Mouse (Mus musculus): ENCODE results near the gene Slc25a10. TPM values are rescaled to one million over a fixed set of nuclear protein-coding genes. Genes with fewer than 3 reads are reported as not detected.

The Slc25a10 gene
- polyA plus RNA-seq, 1 experiment from 2014 or later = 31.1 TPM

- WGBS = 33% methylated on average over 9 of the region's 9 CpGs
- no peak for ATAC-seq
- H3K36me3 ChIP-seq (ENCODE audit: poor library complexity, severe bottlenecking) = no peaks in the 10 kb centered on the region
- H3K4me1 ChIP-seq = peaks cover 12% of the 10 kb centered on the region
- H3K4me3 ChIP-seq = no peak overlapping the region
- H3K9me3 ChIP-seq (replicated peaks) = no peaks in the 10 kb centered on the region
- no peak overlapping the region for H3K27ac ChIP-seq
- H3K9ac ChIP-seq = no peak overlapping the region
- H3K27me3 ChIP-seq = peaks cover 70% of the 10 kb centered on the region
- H3K4me2 ChIP-seq = no peak overlapping the region
Observed at GRCm38 (mm10) chr11:120531646-120532045, 40.0 kb downstream of the Slc25a10 start.

- H3K9ac ChIP-seq = no peak overlapping the region
- H3K27me3 ChIP-seq = peaks cover 52% of the 10 kb centered on the region
Observed at GRCm38 (mm10) chr11:120534093-120534492, 42.5 kb downstream of the Slc25a10 start.

GRCm38 (mm10) chr11:120535145-120535544 is 43.5 kb downstream of the Slc25a10 start:
- H3K27me3 ChIP-seq = peaks cover 41% of the 10 kb centered on the region
- H3K4me1 ChIP-seq = peaks cover 31% of the 10 kb centered on the region
- WGBS = 73% methylated on average over 3 of the region's 3 CpGs
- H3K4me2 ChIP-seq = no peak overlapping the region
- no peak overlapping the region for H3K27ac ChIP-seq
- no peaks in the 10 kb centered on the region for H3K9me3 ChIP-seq (replicated peaks)
- H3K36me3 ChIP-seq (ENCODE audit: poor library complexity, severe bottlenecking) = no peaks in the 10 kb centered on the region
- no peak overlapping the region for H3K4me3 ChIP-seq
- no peak for ATAC-seq
- H3K9ac ChIP-seq = no peak overlapping the region

More at GRCm38 (mm10) chr11:120534093-120534492, 42.5 kb downstream of the Slc25a10 start:
- no peak for ATAC-seq
- 86% methylated on average over 8 of the region's 8 CpGs for WGBS
- Histone ChIP-seq H3K27ac (no peak overlapping the region), H3K9me3 (replicated peaks) (no peaks in the 10 kb centered on the region), H3K4me1 (peaks cover 21% of the 10 kb centered on the region), H3K4me2 (no peak overlapping the region), H3K36me3 (ENCODE audit: poor library complexity, severe bottlenecking) (no peaks in the 10 kb centered on the region), H3K4me3 (no peak overlapping the region)

DNA sequence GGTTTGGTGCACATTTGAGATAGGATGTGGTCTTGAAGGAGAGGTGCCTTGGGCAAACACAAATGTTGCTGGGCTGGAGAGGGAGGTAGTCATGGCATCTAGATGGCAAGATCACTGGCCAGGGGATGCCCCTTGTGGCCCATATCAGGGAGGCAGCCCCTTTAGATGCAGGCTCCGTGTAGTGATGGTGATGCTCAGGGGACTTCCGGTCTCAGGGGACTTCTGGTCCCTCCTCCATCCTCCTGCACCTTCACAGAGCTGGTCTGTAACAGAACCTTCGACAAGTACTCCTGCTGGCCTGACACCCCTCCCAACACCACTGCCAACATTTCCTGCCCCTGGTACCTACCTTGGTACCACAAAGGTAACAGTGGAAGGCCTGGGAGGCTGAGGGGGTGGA is 44.2 kb downstream of the Slc25a10 start:
- WGBS = 78% methylated on average over 3 of the region's 3 CpGs
- H3K9me3 ChIP-seq (replicated peaks) = no peaks in the 10 kb centered on the region
- H3K4me3 ChIP-seq = no peak overlapping the region
- no peak overlapping the region for H3K4me2 ChIP-seq
- no peak for ATAC-seq
- H3K27ac ChIP-seq = no peak overlapping the region
- H3K9ac ChIP-seq = no peak overlapping the region
- H3K4me1 ChIP-seq = peaks cover 25% of the 10 kb centered on the region
- H3K36me3 ChIP-seq (ENCODE audit: poor library complexity, severe bottlenecking) = no peaks in the 10 kb centered on the region
- peaks cover 35% of the 10 kb centered on the region for H3K27me3 ChIP-seq

GRCm38 (mm10) chr11:120538485-120538884 is 46.8 kb downstream of the Slc25a10 start:
- no peaks in the 10 kb centered on the region for H3K9me3 ChIP-seq (replicated peaks)
- peaks cover 8% of the 10 kb centered on the region for H3K27me3 ChIP-seq
- H3K4me1 ChIP-seq = peaks cover 19% of the 10 kb centered on the region
- H3K4me3 ChIP-seq = no peak overlapping the region
- H3K27ac ChIP-seq = no peak overlapping the region
- H3K4me2 ChIP-seq = no peak overlapping the region
- peaks cover 22% of the 10 kb centered on the region for H3K36me3 ChIP-seq (ENCODE audit: poor library complexity, severe bottlenecking)
- no peak overlapping the region for H3K9ac ChIP-seq
- 64% methylated on average over 3 of the region's 3 CpGs for WGBS
- peak; percentile 8; the same call in 1 of the 2 replicates for ATAC-seq

GRCm38 (mm10) chr11:120538955-120539284 is 47.3 kb downstream of the Slc25a10 start:
- H3K4me1 ChIP-seq = peaks cover 19% of the 10 kb centered on the region
- WGBS = 49% methylated on average over 8 of the region's 8 CpGs

DNA sequence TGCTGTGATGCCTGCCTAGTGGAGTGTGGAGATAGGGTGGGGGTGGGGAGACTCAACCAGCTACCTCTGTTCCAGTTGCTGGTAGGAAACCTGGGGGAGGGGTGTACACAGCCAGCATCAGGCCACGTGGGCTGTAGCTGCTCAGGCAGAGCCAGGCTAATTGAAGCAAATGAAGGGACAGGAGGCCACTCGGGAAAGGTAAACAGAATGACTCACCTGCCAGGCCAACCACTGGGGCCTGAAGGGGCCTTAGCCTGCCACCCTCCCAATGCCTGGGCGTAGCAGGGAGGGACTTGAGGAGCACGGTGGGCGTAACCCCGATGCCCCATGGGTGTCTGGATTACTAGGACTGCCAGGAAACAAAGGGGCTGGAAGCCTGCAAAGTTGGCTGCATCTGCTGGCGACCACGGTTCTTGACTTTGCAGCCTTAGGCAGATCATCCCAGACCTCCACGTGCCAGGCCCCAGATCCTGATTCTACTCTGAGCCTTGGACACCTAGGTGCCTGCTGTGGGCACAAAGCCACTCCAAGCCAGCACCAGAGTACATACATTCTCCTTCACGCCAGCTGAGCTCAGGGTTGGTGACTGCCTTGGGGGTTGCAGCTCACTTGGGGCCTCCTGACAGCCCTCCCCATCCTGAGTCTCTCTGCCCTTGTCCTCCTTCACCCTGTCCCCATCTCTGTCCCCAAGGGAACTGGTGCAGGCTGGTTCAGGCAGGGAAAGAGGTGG is 47.8 kb downstream of the Slc25a10 start:
- Histone ChIP-seq H3K4me3 (no peak overlapping the region), H3K9ac (0 out of 2 replicates have a peak overlapping the region, but pooled peaks have one; percentile 40), H3K27ac (no peak overlapping the region), H3K36me3 (ENCODE audit: poor library complexity, severe bottlenecking) (peaks cover 31% of the 10 kb centered on the region), H3K4me2 (no peak overlapping the region), H3K4me1 (peaks cover 19% of the 10 kb centered on the region), H3K9me3 (replicated peaks) (no peaks in the 10 kb centered on the region), H3K27me3 (peaks cover 2% of the 10 kb centered on the region; the same call in 1 of the 2 replicates)
- WGBS = 21% methylated on average over 10 of the region's 10 CpGs
- ATAC-seq = no peak

More at GRCm38 (mm10) chr11:120538955-120539284, 47.3 kb downstream of the Slc25a10 start:
- H3K4me2 ChIP-seq = no peak overlapping the region
- no peaks in the 10 kb centered on the region for H3K9me3 ChIP-seq (replicated peaks)
- H3K4me3 ChIP-seq = no peak overlapping the region
- no peak overlapping the region for H3K27ac ChIP-seq
- 0 out of 2 replicates have a peak overlapping the region, but pooled peaks have one; percentile 40 for H3K9ac ChIP-seq
- peaks cover 7% of the 10 kb centered on the region; the same call in 1 of the 2 replicates for H3K27me3 ChIP-seq
- no peak for ATAC-seq
- peaks cover 26% of the 10 kb centered on the region for H3K36me3 ChIP-seq (ENCODE audit: poor library complexity, severe bottlenecking)

DNA sequence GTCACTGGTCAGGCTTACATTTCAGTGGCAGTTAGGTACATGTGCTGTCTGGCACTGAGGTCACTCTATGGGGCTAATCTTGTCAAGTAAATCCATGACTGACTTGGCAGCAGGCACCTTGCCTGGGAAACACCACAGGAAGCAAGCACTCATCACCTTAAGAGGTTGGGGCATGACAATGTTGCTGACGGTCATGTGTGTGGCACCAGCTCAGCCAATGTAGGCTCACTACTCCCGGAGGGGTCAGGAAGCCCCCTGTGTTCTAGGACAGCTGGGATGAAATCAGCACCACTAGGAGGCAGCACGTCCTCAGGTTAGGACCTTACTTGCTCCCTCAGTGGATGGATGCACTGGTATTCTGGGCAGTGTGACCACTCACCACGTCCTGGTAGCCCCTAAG is 50.3 kb downstream of the Slc25a10 start:
- Histone ChIP-seq H3K27ac (no peak overlapping the region), H3K9me3 (replicated peaks) (no peaks in the 10 kb centered on the region), H3K36me3 (ENCODE audit: poor library complexity, severe bottlenecking) (peaks cover 50% of the 10 kb centered on the region), H3K4me2 (no peak overlapping the region), H3K9ac (no peak overlapping the region), H3K4me1 (peaks cover 19% of the 10 kb centered on the region), H3K27me3 (no peaks in the 10 kb centered on the region), H3K4me3 (no peak overlapping the region)
- WGBS = 32% methylated on average over 4 of the region's 4 CpGs
- no peak for ATAC-seq

DNA sequence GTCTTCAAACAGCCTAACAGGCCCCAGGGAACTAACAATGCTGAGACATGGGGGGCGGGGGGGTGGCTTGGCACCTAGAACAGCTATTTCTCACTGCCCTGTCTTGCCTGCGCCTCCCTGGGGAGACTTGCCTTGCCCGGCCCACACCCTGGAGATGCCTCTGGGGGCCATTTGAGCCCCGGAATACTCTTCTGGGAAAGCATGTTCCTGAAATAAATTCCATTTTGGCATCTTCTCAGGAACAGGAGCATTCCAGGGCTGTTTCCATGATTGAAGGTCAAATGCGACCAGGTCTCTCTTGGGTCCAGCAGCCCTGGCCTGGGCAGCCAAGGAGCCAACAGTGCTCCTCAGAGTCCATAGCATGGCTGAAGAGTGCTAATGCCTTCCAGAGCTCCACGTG is 50.7 kb downstream of the Slc25a10 start:
- Histone ChIP-seq H3K4me3 (no peak overlapping the region), H3K36me3 (ENCODE audit: poor library complexity, severe bottlenecking) (peaks cover 50% of the 10 kb centered on the region), H3K27me3 (no peaks in the 10 kb centered on the region), H3K9ac (no peak overlapping the region), H3K4me2 (no peak overlapping the region), H3K27ac (no peak overlapping the region), H3K4me1 (peaks cover 22% of the 10 kb centered on the region), H3K9me3 (replicated peaks) (no peaks in the 10 kb centered on the region)
- WGBS = 91% methylated on average over 6 of the region's 6 CpGs
- no peak for ATAC-seq

DNA sequence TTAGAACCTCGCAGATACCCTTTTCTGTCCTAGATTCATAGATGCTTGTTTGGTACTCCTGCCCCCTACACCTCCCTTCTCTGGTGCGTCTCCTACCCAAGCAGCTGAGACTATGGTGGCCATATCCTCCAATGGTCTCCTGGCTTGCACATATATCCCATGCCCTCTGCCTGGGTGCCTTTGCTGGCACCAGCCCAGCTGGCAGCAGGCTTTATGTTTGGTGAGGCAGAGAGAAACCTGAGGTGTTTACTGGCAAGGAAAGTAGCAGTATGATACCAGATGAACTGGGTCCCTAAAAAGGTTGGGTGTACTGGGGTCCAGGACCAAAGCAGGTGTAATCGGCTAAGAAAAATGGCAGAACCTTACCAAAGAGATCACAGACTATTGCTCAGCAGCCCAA is 54.3 kb downstream of the Slc25a10 start:
- Histone ChIP-seq H3K9ac (no peak overlapping the region), H3K27ac (no peak overlapping the region), H3K4me3 (no peak overlapping the region), H3K27me3 (no peaks in the 10 kb centered on the region), H3K4me1 (peaks cover 28% of the 10 kb centered on the region), H3K4me2 (no peak overlapping the region), H3K36me3 (ENCODE audit: poor library complexity, severe bottlenecking) (peaks cover 50% of the 10 kb centered on the region), H3K9me3 (replicated peaks) (no peaks in the 10 kb centered on the region)
- WGBS = 95% methylated on average over 3 of the region's 3 CpGs
- no peak for ATAC-seq

- Histone ChIP-seq H3K36me3 (ENCODE audit: poor library complexity, severe bottlenecking) (peaks cover 38% of the 10 kb centered on the region), H3K27ac (no peak overlapping the region), H3K4me2 (peak overlapping the region; percentile 10; the same call in 1 of the 2 replicates), H3K9ac (no peak overlapping the region), H3K27me3 (no peaks in the 10 kb centered on the region), H3K9me3 (replicated peaks) (no peaks in the 10 kb centered on the region), H3K4me3 (no peak overlapping the region), H3K4me1 (peaks cover 28% of the 10 kb centered on the region)
- WGBS = 65% methylated on average over 2 of the region's 2 CpGs
- no peak for ATAC-seq
Observed at GRCm38 (mm10) chr11:120547469-120547868, 55.8 kb downstream of the Slc25a10 start.

- peak overlapping the region; percentile 98 for H3K9ac ChIP-seq
- H3K27me3 ChIP-seq = no peaks in the 10 kb centered on the region
- H3K4me2 ChIP-seq = peak overlapping the region; percentile 94
- ATAC-seq = no peak
- H3K36me3 ChIP-seq (ENCODE audit: poor library complexity, severe bottlenecking) = peaks cover 31% of the 10 kb centered on the region
- H3K4me1 ChIP-seq = peaks cover 28% of the 10 kb centered on the region
- H3K9me3 ChIP-seq (replicated peaks) = no peaks in the 10 kb centered on the region
- WGBS = 85% methylated on average over 3 of the region's 3 CpGs
- peak overlapping the region; percentile 99 for H3K4me3 ChIP-seq
- no peak overlapping the region for H3K27ac ChIP-seq
Observed at GRCm38 (mm10) chr11:120548214-120548613, 56.6 kb downstream of the Slc25a10 start.
